Mouse (Mus musculus) cerebellum, adult 18-20 months (tissue): Measurements from ENCODE around the gene Dram1.
"Not testable (repeated sequence)": the region's sequence is repeated elsewhere in the genome, so short reads cannot be mapped to it uniquely, and the experiment has no call there.

Experiments used
- DNase-seq, 2 experiments: peaks; one replicate each; pipeline ENCODE4 v3.0.0; 2021

Gene Dram1

GRCm38 (mm10) chr10:88385758-88386157 is 6.9 kb upstream of the Dram1 start:
- DNase-seq: no peak

- no peak for DNase-seq
Measured at GRCm38 (mm10) chr10:88385290-88385689, 6.4 kb upstream of the Dram1 start.

DNA sequence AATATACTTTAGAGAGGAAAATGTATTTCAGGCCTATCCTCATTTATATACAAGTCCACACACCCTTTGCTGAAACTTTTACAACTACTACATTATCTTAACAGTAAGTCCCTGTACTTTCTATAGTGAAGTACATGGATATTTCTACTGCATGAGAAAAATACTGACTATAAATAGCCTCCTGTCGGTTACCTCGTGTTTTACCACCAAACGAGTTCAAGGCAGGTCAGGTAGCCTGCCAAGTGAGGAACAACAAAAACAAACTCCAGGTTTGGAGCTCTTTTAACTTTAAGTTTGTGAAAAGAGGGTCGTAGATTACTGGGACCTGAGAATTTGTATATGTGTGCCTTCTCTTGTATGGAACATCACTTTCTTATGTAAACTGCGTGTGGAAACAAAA is 5.2 kb upstream of the Dram1 start:
- DNase-seq: no peak

- DNase-seq: no peak
Measured at GRCm38 (mm10) chr10:88383479-88383878, 4.6 kb upstream of the Dram1 start.

DNA sequence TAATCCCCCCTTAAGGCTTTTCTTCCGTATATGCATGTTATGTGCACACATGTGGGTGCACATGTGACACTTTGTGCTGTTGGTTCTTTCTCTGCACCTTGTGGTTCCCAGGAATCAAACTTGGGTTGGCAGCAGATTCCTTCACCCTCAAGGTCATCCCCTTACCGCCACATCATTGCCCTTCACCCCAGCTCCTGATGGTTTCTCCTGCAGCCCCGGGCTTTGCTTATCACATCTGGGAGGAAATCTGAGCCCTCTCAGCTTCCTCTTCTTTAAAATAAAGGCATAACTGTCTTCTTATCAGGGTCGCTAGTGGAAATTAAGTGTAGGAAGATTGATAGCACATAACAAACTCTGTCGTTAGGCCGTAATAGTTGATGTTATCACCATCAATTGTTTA is 3.1 kb upstream of the Dram1 start:
- DNase-seq: no peak

DNA sequence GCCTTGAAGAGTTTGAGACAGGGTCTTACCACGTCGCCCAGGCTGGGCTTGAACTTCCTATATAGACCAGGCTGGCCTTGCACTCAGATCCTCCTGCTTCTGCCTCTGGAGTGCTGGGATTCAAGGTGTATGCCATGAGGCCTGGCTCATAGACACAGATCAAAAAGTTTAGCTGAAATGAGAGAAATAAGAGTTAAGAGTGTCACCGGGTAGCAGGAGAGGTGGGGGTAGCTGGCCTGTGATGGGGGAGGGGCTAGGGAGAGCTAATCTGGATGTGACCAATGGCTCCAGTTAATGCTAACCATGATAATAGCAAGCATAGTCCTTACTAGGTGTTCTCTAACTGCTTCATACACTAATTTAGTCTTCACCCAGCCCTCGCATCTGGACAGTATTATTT is 2.4 kb upstream of the Dram1 start:
- DNase-seq: no peak

DNA sequence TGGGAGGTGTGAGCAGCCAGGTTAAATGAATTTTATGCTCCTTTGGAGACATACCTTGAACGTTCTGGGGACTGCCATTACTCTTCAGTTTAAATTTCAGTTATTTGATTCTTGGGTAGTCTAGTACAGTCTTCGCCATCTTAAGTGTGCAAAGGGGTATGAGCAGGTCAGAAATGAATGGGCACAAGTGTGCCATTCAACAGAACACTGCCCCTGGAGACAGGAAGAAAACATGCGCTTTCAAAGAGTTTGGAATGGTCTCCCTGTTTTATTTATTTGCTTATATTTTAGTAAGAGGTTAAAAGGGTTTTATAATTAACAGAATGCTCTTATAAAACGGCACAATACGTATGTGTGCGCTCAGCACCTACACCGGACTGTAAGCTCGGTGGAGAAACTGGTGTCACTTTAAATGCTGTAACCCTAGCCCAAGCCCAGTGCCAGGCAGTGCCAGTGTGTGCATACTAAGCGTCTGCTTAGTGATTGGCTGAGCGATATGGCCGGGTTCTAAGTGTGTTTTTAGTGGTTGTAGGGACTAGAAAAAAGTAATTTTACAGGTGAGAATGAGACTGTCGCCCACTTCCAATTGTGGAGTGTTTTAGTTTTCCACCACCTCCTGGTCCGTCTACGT is 1.7 kb upstream of the Dram1 start:
- peak in 1 of 2 experiments; percentile 18 for DNase-seq

- peak; percentile 47 to 51 for DNase-seq
Measured at GRCm38 (mm10) chr10:88380002-88380401, 1.1 kb upstream of the Dram1 start.

- no peak for DNase-seq
Measured at GRCm38 (mm10) chr10:88377666-88378065, 1.2 kb downstream of the Dram1 start.

- DNase-seq: peak; percentile 92 to 95
Measured at GRCm38 (mm10) chr10:88376770-88377169, 2.1 kb downstream of the Dram1 start.

DNA sequence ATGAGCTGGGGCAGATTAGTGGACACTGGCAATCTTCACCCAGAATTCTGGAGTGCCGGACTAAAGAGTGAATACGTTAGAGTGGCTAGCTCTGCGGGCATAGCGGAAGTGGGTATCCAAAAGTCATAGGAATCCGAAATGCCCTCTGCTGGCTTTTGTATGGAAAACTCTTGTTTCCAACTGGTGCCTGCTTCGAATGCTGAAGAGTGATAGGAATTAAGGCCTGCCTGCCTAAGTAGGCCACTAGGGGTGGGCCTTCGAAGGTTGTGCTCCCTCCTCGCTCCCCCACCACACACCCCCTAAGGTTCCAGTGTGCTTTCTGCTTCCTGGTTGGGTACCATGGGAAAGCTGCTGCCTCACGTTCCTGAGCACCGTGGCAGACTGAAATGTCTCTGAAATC is 3.9 kb downstream of the Dram1 start:
- no peak for DNase-seq

DNA sequence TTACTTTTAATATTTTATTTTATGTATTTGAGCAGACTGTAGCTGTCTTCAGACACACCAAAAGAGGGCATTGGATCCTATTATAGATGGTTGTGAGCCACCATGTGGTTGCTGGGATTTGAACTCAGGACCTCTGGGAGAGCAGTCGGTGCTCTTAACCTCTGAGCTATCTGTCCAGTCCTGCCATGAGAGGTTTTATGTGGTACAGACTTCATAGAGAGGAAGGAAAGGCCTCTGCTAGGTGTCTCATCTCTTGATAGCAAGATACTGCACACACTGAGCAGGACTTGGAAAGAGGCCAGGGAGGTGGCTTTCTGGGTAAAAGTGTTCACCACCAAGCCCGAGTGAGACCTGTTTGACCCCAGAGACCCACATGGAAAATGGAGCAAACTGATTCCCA is 5.9 kb downstream of the Dram1 start:
- DNase-seq: not testable (repeated sequence)

- DNase-seq: no peak
Measured at GRCm38 (mm10) chr10:88372436-88372835, 6.4 kb downstream of the Dram1 start.

GRCm38 (mm10) chr10:88371793-88372192 is 7.1 kb downstream of the Dram1 start:
- DNase-seq: no peak

DNA sequence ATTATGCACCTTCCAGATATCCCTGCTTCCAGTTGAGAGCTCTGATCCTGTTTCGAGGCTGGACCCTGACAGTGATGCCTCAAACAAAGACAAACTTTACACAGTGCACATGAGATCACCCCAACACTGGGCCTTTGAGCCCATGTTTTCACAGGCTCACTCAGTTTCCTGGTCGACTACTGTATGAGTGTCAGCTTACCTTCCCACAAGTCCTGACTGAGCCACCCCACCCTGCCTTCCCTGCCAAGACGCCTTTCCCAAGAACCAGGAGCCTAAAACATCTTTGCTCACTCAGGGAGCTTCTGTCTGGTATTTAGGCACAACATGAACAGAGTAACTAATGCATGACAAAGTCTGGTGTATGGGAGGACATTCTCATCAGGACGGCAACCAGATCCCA is 9.6 kb downstream of the Dram1 start:
- DNase-seq: no peak

DNA sequence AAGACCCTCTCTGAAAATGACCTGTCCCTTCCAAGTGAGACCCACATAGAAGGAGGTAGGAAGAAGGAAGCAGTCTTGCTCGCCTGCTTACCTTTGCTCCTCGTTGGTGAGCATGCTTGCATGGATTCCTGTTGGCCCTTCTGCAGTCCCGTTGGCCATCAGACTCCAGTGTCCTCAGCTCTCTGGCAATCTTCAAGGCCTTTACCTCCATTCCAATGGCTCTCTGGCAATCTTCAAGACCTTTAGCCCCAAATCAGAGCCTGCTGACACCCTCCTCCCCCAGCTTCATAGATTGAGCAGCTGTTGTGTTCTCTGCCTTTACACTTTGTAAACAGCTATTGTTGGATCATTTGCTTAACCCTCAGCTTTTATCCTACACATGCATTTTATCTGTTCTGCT is 14.7 kb downstream of the Dram1 start:
- DNase-seq: no peak

- no peak for DNase-seq
Measured at GRCm38 (mm10) chr10:88362218-88362617, 16.7 kb downstream of the Dram1 start.

DNA sequence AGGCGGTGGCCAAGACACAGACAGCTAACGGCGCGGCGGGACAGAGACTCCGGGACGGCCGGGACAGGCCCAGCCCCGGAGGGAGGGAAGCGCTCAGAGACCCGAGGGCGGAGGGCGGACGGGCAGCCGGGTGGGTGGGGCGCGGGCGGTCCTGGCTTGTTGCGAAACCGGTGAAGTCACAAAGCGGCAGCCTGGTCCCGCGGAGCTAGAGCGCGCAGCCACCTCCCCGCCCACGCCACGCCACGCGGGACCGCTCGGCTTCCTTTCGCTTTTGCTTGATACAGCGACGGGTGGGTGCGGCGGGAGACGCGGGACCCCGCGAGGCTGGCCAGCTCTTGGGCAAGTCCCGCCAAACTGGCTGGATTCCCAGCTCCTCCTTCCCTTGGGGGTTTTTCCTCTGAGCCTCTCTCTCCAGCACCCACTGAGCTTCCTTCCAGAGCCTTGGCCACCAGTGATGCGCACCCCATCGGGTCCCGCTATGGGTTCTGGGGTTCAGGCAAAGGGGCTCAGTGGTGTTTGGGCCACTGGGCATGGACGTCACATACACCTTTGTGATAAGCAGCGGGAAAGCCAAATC is 21.8 kb downstream of the Dram1 start:
- DNase-seq: peak; percentile 17 to 20

DNA sequence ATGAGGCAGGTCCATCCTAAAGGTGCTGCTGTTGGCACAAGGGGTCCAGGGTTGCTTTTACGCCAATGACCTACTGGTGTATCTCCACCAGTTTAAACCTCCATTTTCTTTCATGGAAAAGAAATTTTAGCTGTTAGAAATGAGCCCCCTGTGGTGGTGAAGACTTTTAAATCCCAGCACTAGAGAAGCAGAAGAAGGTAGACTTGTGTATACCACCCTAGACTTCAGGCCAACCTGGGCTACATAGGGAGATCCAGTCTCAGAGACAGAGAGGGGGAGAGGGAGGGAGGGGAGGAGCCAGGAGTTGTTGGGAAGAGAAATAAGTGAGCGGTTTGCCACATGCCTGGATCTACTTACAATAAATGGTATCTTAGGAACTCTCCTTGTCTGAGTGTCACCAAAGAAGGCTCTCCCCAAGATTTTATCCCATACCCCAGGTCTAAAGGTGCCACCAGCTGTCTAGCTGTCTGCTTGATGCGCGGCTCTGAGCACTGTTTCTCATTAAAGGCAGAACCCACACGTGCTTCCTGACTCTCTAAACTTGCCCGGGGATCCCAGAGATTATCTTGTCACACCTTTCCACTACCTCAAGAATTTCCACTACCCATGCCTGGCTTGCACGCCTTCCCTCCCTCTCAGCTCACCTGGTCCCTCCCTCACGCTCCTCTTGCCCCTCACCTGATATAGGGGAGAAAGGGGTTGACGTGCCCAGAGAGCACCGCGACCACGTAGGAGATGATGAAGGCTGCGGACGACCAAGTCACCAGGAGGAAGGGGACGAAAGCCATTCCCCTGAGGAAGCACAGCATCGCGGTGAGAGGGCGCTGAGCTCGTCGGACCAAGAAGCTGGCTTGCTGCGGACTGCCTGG is 22.5 kb downstream of the Dram1 start:
- DNase-seq: no peak

- DNase-seq: no peak
Measured at GRCm38 (mm10) chr10:88354599-88354998, 24.3 kb downstream of the Dram1 start.

DNA sequence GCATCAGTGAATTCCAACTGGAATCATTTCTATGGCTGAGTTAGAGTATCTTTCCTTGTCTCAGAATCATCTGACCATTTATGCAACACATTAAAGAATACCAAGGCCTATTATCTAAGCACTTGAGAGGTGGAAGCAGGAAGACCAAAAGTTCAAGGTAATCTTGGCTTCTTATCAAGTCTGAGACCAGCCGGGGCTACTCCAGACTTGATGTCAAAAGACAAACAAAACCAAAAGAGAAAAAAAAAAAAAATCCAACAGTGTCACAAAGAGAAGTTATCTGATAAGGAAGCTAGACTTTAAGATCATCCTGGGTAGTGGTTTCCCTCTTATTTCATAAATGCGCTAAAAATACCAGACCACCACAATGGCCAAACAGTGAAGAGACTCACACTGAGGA is 26.3 kb downstream of the Dram1 start:
- DNase-seq: no peak

DNA sequence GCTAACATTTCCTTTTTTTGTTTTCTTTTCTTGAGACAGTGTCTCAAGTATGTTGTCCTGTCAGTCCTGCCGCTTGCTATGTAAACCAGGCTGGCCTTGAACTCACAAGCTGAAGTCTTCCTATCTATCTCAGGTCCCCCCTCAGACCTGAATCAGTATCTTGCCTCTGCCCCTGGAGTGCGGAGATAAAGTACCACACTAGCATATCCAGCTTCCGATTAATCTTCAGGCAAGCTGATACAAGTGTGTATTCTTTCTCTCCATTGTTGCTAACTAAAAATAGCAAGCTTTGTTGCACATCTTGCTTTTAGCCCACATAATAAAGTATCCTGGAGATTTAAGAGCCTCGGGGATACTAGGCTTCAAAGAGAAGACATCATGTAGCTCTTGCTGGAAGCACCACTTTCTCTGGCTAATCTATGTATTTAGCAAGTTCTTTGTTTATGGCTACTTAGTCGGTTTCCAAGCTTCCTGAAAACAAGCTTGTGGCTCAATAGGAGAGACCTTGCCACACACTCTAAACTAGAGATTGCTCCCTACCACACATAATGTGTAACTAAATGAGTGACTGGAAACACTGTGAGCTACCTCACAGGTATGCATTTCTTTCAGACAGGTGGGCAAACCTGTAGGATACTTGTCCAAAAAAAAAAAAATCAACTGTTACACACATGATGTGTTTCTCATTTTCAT is 27.3 kb downstream of the Dram1 start:
- no peak for DNase-seq

DNA sequence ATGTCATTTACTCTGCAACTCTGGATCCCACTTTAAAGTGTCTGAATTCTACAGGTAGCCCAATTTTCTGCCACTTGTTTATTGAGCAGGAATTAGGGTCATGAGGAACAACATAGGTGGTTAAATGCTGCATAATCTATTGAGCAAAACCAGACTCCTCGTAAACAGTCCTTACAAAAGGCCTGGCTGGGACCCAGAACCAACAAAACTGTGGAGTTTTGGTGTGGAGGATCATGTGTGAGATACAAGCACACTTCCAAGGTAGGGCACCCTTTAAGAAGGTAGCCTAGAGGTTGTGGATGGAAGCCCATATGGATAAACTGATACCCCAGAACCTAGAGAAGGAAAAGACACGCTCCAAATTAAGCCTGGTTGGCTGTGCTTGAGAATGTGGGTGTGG is 28.2 kb downstream of the Dram1 start:
- DNase-seq: no peak

DNA sequence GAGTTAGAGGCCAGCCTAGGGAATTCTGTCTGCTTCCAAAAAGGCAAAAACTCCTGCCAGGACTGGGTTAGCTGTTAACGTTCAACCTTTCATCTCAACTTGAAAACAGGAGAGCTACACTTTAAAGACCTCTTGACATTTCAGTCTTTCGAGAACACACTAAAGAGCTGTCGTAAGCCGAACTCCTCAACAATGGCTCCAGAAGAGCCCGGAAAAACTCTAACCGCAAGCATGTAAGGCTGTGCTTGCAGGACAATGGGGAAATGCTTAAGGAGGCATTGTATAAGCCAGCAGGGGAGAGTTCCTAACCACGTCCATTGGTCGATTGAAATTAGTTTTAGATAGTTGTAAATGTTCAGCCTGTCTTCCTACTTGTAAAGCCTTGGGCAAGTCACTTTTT is 29.1 kb downstream of the Dram1 start:
- no peak for DNase-seq
